Mouse (Mus musculus) gastrocnemius, adult 18-20 months (tissue): ENCODE results near the gene 1700092M07Rik. TPM values are rescaled to one million over a fixed set of nuclear protein-coding genes. Genes with fewer than 3 reads are reported as not detected.
"Not testable (repeated sequence)": the region's sequence is repeated elsewhere in the genome, so short reads cannot be mapped to it uniquely, and the experiment has no call there.

Experiments
- DNase-seq: peaks from one replicate; pipeline ENCODE4 v3.0.0; 2021; ENCODE audit warnings: low spot score
- total RNA-seq, 2 experiments: library from RNA; stranded (reverse); gene quantifications; 2 replicates each; pipeline ENCODE4 v1.2.3; 2021

Gene 1700092M07Rik
- total RNA-seq, 2 experiments from 2014 or later, result 1.0 TPM; not detected in 1

DNA sequence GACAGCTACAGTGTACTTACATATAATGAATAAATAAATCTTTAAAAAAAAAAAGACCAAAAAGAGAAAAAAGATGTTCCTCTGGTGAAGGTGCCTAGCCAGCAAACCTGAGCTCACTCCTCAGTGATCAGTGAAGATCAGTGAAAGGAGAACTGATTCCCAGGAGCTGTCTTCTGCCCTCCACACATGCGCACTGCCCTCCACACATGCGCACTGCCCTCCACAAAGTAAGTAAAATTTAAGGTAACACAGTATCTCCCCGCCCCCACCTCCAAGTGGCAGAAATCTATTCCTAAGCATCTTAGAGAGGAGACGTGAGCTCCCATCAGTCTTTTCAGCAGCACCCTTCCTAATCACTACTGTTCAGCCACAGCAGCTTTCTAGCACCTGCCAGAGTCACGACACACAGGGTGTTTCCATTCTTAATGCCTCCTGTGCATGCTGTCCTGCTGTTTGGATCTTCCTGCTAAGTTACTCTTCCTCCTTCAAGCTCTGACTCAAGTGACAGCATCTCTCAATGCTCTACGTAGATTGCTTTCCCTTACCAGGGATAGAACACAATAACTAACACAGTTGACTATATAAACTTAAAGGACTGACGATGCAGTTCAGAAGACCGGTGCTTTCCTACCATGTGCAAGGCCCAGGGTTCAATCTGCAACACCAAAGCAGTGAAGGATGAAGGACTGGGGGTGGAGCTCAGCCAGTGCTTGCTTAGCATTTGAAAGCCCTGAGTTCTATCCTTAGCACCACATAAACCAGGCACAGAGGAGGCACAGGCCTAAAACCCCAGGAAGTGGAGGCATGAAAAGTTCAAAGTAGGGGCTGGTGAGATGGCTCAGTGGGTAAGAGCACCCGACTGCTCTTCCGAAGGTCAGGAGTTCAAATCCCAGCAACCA lies 24.4 kb upstream of the 1700092M07Rik start:
- DNase-seq, result no peak

DNA sequence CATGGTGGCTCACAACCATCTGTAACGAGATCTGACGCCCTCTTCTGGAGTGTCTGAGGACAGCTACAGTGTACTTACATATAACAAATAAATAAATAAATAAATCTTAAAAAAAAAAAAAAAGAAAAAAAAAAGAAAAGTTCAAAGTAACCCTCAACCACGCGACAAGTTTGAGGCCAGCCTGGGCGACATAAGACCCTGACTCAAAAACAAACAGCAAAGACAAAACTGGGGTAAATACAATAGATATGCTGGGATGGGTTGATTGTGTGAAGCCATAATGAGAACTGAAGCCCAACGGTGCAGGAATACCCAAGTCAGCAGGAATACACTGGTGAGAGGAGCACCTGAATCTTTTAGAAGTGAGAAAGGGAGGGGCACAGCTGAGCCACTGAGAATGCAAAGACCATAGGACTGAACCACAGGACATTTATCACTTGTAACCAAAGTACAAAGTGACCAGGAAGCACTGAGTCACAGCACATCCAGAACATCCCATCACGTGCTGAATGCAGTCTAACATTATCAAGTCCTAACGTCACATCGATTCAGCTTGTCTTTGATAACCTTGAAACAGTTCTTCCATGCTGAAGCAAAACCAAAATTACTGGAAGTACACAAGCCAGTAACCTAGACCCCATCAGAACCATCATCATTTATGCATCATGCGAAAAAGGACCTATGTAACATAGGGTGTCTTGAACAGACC lies 23.6 kb upstream of the 1700092M07Rik start:
- DNase-seq, result no peak

DNA sequence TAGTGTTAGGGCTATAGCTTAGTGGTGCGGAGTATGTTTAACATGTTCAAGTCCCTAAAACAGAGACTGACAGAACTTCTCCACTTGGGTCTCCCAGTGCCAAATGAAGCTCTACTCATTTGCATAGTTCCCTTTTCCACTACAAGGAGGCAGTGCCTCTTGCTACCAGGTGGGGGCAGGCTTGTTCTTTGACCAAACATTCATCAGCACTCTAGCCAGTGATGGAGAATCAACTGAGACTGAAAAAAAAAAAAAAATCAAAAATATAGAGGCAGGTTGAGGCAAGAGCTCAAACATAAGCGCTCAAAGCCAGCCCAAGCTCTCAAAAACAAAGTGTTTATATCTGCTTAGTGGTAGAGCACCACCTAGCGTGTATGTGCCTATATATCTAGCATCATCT lies 22.2 kb upstream of the 1700092M07Rik start:
- peak; percentile 60 for DNase-seq

DNA sequence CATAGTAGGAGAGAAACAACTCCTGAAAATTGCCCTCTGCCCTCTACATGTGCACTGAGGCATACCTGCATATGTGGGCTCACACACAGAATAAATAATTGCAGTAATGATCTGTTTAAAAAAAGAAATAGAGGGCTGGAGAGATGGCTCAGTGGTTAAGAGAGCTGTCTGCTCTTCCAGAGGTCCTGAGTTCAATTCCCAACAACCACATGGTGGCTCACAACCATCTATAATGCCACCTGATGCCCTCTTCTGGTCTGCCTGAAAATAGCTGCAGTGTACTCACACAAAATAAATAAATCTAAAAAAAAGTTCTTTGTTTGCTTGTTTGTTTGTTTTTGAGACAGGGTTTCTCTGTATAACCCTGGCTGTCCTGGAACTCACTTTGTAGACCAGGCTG lies 21.5 kb upstream of the 1700092M07Rik start:
- DNase-seq, result not testable (repeated sequence)

DNA sequence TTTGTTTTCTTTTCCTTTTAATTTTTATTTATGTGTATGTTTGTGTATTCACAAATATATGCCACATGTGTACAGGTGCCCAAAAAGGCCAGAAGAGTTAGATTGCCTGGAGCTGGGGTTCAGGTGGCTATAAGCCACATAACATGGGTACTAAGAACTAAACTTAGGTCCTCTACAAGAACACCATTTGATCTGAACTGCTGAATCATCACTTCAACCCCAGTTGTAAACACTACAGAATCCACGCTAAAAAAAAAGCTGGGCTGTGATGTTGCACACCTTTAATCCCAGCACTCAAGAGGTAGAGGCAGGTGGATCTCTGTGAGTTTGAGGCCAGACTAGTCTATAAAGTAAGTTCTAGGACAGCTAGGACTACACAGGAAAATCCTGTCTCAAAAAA lies 19.1 kb upstream of the 1700092M07Rik start:
- no peak for DNase-seq

DNA sequence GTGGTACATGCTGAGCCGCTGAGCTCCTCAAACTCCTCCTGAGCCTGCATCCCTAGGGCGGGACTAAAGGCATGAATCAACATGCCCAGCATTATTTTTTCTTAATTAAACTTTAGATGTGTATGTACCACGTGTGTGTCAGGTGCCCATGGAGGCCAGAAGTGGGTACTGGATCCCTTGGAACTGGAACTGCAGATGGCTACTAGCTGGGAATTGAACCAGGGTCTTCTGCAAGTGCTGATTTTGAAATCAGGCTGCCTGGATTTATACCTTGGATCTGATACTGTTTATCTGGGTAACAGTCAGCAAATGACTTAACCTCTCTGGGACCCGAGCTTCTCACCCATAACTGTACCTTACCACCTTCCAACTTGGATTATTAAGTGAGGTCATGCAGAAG lies 18.5 kb upstream of the 1700092M07Rik start:
- no peak for DNase-seq

DNA sequence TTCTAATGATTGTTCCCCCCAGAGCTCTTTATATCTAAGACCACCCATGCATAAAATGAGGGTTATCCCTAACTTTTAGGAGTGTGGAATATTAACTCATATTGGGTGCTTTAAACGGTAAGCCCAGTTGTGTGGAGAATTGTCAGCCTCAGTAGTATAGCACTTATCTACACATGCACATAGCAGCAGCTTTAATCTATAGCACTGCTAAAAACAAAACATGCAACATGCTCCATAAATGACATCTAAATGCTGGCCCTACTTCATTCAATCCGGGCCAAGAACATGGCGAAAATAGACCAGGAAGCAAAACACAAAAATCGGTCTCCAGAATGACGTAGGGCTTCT lies 18.0 kb upstream of the 1700092M07Rik start:
- DNase-seq, result no peak

DNA sequence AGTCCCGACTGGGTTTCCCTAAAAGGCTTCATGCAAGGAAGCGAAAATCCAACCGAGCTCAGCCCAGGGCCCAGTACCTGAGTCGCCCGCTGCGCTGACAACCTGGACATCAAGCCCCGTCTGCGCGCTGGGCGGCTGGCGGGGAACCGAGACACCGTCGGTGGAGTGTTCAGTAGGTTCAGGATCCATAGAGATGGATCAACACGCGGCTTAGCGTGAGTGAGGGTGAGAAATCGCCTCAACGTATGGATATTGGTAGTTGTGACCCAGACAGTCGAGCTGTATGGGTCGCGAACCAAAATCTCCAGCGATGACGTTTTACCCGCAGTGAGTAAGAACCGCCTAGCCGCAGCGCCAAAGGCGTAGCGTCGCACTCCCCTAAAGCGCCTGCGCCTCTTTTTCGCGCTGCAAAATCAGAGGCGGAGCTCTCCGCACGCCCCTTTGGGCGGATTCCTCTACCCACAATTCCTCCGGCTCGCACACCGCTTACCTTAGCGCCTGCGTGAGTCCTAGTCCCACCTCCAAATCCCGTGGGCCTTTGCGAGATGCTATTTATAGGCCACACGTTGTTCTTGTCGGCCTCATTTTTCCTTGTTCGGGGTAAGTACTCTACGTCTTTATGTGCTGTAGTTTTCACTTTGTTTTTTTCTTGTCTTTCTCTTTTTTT lies 17.5 kb upstream of the 1700092M07Rik start, which contains the start of gene Slc3a2:
Gene Slc3a2, minus strand, starts transcription at position 463 of the 667 bp plus-strand sequence.
- DNase-seq, result peak; percentile 98

DNA sequence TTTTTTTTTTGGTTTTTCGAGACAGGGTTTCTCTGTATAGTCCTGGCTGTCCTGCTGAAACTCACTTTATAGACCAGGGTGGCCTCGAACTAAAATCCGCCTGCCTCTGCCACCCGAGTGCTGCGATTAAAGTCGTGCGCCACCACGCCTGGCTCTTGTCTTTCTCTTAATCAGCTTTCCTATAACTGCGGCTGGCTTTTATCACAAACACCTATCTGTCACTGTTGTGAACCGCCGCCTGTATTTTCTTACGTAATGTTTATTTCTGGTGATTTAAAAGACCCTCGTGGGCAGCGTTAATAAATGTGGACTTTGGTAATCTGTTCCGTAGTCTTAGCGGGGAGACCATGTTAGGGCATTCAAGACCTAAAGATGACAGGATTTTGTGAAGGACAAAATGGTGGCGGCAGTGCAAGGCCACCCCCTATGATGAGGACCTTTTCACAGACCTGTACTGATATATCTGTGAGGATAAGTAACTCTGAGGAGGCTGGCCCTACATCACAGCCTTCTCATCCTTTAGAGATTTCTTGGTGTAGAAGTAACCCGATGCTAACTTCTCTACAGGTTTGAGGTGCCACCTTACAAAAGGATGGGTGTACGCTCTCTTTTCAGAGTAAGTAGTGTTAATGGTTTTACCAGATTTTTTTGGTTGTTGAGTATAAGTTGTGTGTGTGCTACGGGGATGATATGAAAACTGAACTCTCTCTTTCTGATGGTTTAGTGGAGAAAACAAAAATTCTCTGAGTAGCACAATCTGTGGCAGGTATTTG lies 16.8 kb upstream of the 1700092M07Rik start:
- DNase-seq, result no peak

DNA sequence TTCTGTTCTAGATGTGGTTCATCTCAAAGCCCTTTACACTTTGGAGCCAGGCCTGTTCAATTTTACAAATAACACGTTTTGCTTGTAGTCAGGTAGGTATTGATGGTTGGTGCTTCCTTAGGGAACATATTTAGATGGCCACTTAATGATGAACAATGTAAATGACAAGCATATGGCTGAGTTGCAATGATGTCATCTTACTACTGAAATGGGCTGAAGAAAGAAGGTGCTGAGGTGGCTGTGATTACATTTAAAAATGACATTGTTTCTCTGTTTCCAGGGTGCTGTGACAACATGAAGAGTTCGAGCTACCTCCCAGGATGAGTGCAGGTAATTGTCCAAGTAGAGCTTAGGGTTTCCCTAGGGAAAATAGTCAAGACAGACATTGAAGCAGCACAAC lies 16.1 kb upstream of the 1700092M07Rik start:
- no peak for DNase-seq

DNA sequence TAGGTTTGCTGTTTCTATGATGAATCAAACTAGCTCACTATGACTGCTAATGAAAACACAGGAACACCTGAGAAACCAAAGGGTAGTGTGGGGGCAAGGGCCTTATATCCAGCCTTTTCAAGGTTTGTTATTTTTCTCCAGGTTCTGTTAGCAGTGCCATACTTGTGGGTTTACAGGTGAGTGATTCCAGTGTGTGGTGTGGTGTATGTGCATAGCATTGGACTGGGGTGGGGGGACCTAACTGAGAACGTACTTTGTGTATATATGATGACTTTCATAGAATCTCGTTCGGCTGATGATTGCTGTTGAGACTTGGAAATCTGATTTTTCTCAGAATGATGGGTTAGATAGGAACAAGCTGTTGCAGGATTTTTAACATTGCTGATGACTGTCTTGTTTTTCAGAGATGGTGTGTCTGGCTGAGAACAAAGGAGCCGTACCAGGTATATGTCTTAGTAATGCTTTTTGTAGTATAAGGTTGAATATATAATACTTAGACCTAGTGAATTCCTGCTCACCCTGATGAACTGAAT lies 15.4 kb upstream of the 1700092M07Rik start:
- no peak for DNase-seq

DNA sequence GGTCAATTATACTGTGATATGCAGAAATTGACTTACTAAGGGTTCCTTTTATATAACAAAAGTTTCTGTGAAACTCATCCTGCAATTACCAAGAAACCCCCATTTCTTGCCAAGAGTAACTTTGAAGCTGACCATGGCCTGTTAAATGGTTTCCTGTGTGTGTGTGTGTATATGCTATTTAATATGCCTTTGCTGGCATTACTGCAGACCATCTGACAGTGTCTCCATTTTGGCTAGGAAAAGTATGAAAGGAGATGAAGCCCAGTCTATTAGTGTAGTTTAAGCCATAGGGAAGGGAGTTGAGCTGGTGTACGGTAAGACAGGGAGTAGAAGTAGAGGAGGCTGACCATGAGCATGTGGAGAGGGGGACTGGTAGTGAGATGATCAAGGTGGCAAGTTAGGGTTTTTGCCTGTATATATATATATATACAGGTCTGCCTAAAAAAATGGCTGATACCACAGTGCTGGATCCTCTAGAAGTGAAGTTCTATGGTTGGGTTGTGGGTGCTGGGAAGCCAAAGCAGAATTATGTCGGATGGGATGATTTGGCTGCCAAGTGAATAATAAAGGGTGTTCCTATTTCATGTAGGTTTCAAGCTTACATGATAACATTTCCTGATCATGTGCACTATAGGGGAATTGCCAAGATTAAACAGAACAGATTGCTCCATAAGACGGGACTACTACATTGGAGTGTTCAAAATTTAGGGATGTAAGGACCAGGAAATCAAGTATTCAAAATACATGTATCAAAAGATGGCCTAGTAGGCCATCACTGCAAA lies 13.7 kb upstream of the 1700092M07Rik start:
- DNase-seq, result no peak

DNA sequence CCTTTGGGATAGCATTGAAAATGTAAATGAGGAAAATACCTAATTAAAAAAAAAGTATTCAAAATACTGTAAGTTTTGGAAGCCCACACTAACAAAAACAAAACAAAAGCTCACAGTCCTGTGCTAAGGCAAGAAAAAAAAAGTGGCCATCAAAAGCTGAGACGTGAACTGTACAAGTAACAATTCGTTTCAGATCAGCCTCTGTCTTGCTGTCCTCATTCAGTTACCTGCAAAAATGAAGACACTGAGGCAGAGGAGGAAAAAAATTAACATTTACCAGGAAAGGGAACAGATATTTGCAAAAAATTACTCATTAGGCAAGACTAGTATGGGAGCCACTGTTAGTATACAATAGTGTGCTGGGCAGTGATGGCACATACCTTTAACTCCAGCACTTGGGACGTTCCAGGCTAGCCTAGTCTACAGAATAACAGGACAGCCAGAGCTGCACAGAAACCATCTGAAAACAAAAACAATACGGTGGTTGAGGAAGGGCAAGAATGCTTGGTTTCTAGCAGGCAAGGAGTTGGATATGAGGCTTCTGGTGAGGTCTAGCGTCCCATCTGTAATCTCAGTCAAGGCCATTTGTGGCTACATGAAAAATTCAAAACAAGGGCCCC lies 12.9 kb upstream of the 1700092M07Rik start:
- no peak for DNase-seq

DNA sequence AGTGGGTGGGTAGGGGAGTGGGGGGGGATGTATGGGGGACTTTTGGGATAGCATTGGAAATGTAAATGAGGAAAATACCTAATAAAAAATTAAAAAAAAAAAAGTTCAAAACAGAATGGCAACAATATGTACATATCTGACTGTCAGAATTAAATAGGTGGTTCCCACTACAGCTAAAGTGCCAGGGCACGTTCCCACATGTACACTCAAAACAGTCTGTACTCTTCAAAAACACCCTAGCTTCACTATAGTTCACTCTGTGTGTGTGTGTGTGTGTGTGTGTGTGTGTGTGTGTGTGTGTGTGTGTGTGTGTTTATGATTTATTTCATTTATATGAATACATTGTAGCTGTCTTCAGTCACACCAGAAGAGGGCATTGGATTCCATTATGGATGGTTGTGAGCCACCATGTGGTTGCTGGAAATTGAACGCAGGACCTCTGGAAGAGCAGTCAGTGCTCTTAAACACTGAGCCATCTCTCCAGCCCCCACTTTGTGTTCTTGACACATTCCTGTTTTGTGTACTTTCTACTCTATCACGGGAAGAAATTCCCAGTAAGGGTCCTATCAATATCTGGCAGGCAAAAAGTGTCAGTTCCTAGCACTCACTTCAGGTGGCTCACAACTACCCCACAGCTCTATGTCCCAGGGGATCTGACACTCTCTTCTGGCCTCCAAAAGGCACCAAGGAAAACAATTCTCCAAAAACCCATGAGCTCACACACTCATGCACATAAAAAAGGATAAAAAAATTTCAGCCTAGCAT lies 12.0 kb upstream of the 1700092M07Rik start:
- DNase-seq, result not testable (repeated sequence)

DNA sequence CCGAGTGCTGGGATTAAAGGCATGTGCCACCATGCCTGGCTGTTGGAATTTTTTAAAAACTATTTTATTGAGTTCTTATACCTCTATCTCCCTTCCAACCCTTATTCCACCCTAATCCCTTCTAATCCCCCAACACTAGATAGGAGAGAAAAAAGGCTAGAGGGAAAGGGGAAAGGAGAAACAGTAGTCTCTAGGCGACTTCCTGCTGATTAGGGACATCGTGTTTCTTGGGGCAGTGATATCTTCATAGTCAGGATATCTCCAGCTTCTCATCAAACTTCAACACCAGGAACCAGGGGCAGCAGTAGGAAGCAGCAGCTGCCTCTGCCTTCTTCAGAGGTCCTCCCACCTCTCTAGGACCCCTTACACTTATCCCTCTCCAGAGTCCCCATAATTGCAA lies 6.2 kb upstream of the 1700092M07Rik start:
- no peak for DNase-seq

DNA sequence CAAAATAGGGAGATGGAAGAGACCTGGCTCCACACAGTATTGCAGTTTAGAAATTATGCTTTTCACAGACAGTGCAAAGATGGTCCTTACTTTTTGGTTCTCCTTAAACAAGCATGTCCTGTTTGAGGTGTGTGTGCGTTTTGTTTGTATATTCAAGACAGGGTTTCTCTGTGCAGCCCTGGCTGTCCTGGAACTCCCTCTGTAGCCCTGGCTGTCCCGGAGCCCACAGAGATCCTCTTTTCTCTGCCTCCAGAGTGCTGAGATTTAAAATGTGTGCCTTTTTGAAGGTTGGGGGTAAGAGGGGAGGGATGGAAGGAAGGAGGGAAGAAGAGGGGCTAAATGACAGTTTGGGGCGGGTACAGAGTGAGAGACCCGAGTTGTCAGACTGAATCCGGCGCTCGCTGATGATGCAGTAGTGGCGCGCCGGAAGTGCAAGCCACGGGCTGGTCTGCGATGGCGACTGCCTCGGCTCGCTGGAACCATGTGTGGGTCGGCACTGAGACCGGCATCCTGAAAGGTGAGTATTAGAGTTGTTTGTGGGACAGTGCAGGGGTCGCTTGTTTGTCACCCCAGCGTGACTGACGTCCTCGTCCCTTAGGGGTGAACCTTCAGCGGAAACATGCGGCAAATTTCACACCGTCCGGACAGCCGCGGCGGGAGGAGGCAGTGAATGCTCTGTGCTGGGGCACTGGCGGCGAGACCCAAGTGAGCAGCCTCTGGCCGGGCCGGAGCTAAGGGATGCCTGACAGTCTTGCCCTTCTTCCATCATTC lies 4.9 kb upstream of the 1700092M07Rik start, which contains the start of gene Wdr74:
Gene Wdr74, plus strand, starts transcription at position 439 of the 771 bp plus-strand sequence.
- DNase-seq, result peak; percentile 90

DNA sequence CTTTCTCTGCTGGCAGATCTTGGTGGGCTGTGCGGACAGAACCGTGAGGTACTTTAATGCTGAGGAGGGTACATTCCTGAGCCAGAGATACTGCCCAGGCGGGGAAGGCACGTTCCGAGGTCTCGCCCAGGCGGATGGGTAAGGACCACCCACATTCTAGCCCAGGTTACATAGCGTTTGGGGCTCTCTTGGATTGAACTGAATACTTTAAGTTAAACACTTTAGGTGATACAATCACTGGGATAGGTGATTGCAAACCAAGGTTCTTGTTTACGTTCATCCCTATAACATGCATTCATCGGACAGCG lies 4.4 kb upstream of the 1700092M07Rik start:
- DNase-seq, result no peak

DNA sequence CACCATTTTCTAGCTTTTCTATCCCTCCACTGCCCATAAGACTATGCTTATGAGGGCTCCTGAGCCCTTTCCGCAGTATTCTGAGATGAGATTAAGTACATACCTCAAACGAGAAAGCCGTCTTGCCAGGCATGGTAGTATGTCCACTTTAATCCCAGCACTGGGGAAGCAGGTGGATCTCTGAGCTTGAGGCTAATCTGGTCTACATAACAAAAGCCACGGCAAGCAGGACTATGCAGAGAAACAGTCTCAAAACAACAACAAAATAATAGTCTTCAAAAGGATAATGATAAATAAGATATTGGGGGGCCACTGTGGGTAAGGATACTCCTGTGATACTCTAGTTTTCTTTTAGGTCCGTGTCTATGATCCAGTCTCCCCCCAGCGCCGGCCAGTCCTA lies 1.6 kb upstream of the 1700092M07Rik start:
- no peak for DNase-seq
